Mouse (Mus musculus): ENCODE results near the gene Armc6.

The Armc6 gene

DNA sequence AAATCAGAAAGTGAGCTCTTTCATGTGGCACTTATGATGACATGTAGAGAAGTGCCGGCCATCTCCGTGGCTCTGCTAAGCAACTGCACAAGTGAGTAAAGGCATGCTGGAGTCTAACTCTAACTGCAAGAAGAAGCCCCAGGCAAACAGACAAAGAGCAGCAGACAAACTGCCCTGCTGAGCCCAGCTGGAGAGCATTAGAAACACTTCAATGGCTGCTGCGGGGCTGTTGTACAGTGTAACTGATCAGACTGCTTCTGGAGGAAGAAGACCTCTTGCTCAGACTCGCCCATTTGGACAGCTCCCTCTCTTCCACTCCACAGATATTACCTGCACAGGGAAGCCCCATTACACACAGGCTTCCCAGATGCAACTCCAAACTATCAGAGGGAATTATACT lies 6.3 kb downstream of the Armc6 start:
- DNase-seq: no peak

- DNase-seq: peak; percentile 75
Observed at GRCm38 (mm10) chr8:70223341-70223740, 10.9 kb downstream of the Armc6 start.

DNA sequence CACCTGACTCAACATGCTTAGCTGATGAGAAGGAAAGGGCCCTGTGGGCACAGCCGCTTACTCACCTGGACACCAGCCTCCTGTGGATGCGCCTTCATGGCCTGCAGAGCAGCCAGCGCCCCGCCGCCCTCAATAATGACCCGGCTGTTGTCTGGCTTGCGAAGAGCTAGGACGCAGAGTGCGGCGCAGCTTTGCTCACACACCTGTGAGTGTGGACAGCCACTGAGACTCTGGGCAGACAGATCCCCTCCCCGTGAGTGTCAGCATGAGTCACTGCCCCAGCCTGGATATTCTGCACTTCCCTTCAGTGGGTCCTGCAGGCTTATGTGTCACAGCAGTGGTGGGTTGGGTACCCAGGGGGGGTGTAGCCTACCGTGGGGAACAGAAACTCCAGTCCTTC lies 12.2 kb downstream of the Armc6 start:
- DNase-seq: no peak

DNA sequence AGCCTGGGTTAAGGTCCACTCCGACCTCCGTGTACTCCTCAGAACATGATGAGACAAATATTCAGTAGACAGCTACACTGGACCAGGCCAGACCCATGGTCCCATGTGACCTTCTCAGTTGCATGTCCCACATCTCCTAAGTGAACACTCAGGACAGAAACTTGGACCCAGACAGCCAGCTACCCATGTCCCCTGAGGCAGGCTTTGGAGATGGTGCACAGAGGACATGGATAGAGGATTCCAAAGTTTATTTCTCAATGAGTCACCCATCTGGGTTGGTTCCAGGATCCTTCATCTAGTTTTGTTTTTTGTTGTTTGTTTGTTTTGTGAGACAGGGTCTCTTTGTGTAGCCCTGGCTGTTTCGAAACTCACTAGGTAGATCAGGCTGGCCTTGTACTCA lies 13.4 kb downstream of the Armc6 start:
- no peak for DNase-seq

- no peak for DNase-seq
Observed at GRCm38 (mm10) chr8:70220236-70220840, 13.9 kb downstream of the Armc6 start.

DNA sequence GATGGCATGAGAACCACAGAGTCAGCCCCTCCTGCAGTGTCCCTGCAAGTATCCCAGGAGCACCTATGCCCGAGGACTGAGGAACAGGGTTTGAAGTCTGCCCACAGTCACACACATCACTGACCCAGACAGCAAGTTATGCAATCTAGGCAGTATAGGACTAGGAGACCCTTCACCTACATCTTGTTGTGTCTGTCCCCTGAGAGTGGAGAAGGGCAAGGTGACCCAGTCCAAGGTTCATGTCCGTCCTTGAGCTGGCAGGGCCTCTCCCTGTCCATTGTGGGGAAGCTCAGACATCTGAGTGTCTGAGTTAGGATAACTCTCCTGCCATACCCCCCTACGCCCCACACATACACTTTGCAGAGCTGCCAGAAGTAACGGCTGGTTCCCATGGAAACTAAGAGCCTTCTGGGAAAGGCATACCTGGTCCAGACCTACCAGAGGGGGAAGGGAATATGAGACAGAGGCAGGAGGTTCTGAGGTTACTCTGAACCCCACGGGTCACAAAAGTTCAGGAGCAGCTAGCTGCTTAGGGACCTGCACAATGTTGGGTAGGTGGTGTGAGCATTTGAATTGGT lies 15.1 kb downstream of the Armc6 start:
- no peak for DNase-seq

GRCm38 (mm10) chr8:70217441-70217840 lies 16.8 kb downstream of the Armc6 start:
- no peak for DNase-seq

DNA sequence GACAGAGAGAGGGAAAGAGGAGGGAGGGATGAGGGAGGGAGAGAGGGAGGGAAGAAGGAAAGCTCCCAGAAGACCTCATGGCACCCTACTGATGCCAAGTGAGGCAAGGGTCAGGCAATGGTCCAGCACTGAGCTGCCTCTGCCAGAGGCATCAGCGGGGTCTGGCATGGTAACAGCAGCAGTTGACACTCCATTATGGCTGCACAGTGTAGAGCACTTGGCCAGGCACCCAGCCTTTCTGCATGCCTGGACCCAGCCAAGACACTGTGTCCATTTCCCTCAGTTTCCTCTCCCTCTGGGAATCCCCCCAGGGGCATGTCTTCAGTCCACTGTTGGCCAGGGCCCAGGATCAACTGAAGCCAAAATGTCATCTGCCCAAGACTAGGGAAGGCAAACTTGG lies 17.7 kb downstream of the Armc6 start:
- DNase-seq: peak; percentile 91

DNA sequence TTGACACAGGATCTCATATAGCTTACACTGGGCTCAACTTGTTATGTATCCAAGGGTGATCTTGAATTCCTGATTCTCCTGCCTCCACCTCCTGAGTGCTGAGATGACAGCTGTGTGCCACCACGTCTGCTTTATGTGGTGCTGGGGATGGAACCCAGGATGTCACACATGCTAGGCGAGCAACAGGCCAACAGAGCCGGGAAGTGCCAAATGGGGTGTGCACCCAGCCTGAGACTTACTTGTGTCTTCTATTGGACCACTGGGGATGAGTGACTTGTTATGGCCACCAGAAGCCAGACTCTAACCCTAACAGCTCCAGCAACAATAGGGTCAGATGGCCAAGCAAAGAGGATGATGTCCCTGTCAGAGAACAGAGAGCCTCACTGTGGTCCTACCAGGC lies 18.1 kb downstream of the Armc6 start:
- DNase-seq: peak; percentile 69

- DNase-seq: no peak
Observed at GRCm38 (mm10) chr8:70215092-70215491, 19.2 kb downstream of the Armc6 start.

DNA sequence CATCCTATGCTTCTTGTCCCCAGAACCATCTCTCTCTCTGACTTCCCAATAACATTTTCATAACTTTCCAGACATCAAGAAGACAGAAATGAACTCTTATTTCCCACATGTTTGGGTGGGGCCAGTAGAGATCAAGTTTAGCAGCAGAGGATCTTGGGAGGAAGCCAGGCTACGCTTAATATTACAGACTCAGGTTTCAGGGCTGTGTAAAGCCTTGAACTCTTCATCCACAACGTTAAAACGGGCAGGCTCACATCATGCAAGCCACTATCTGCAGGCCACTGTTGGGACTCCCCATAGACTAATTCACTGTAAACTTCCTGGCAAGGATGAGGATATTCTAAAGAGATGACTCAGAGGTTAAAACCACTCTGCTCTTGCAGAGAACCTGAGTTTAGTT lies 19.9 kb downstream of the Armc6 start:
- DNase-seq: no peak

DNA sequence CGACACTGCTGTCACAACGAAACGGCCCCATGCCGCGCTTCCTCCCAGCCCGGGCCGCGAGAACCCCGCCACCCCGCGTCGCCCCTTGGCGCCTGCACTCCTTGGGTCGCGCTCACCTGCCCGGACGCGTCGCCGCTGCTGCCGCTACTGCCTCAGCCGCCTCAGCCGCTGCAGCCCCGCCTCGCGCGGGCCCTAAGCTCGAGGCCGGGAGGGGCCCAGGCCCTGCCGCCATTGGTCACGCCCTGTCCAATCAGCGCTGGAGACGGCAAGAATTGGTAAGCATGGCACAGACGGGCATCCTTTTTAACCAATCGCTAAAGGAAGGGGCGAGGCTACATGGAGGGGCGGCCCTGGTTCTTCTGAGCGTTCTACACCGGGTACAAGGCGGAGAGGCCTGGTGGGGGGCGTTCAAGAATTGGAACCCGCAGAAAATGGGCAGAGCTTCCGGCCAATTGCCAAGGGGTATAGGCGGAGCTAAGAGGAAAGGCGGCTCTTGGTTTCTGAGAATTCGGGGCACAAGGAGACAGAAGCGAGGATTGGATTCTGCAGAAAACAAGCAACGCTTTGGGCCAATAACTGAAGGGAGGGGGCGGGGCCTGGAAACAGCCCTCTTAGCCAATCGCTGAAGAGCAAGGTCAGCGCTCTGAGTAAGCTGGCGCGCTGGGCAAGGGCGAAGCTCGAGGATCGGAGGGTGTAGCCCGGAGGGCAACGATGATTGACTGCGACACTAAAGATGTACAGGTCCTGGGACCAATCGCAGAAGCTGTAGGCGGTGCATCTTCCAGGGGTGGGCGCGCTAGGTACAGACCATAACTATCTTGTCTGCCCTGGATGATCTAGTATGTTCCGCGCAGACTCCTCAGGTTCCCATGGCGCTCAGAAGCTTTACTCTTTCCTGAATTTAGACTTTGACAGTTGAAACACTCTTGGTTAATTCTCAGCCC lies 21.9 kb downstream of the Armc6 start, which contains the start of gene Slc25a42:
Gene Slc25a42 (minus strand): TSS at position 194 of the 944 bp plus-strand sequence.
- peak; percentile 100 for DNase-seq

DNA sequence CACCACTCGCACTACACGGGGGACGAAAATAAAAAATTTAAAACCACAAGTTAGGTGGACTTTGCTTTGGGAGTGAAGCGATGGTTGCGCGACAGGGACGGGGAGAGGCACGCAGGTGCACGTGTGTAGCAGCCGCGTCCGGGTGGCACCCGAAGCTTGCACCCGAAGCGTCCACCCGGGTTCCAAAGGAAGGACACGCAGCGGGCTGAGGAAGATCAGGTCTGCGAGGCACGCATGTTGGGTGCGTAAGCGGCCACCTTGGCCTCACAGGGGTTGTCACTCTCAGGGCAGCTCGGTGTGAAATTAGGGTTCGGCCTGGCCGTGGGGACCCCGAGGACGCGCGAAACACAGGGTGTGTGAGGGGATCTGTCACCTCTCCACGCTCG lies 22.5 kb downstream of the Armc6 start:
- peak; percentile 45 for DNase-seq

- DNase-seq: no peak
Observed at GRCm38 (mm10) chr8:70211275-70211674, 23.0 kb downstream of the Armc6 start.

- peak; percentile 76 for DNase-seq
Observed at GRCm38 (mm10) chr8:70210538-70210937, 23.7 kb downstream of the Armc6 start.

GRCm38 (mm10) chr8:70208130-70208529 lies 26.1 kb downstream of the Armc6 start:
- no peak for DNase-seq

DNA sequence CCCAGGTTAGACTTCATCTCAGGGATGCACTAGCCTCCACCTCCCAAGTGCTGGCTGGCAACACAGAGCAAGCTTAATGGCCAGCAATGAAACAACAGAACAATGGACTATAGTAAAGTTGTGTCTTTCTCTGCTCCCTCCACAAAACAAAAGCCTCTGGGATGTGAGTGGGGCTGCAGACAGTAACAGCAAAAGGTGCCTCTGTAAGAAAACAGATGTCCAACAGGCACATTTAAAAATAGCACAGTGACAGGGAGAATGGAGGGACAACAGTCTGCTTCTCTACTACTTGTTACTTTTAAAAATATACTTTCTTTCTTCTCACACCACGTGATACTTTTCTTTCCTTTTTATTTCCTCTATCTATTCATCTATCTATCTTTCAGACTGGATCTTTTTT lies 29.5 kb downstream of the Armc6 start:
- DNase-seq: no peak

DNA sequence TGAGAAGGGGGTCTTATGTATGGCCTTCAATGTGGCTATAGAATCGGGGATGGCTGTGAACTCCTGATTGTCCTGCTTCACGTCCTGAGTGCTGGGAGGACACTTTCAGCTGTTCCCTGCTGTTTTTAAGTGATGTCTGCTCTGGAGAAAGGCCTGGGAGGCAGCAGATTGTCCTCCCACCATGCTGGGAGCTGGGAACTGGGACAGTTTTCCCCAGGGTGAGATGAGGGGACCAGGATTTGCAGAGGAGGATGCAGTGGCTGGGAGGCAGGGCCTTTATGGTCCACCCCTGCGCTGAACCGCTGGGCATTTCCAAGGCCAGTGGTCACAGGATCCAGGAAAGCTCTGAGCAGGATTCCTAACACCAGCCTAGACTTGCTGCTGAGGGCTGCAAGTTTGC lies 31.2 kb downstream of the Armc6 start:
- DNase-seq: no peak

- no peak for DNase-seq
Observed at GRCm38 (mm10) chr8:70201417-70201816, 32.8 kb downstream of the Armc6 start.

DNA sequence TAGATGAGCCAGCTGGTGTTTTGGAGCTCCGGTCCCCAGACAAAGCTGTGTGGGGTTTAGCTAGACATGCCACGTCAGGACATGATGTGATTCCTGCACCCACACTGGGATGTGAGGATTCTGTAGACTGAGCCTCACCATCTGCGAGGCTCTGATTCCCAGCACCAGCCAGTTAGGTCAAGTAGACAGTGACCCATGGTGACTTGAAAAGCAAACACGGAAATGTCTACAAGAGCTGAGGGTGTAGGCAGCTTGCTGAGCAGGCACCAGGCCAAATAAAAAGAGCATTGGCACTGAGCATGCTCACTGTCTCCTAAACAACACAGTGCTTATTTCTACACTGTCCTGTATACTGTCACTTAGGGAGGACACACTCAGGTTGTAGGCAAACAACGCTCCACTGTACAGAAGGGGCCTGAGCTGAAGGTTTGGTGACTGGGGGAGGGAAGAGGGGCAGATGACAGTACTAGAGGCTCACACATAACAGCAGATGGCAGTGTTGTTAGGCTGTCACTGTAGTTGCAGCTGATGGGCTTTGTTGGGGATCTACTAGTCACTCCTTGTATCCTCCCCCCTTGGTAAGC lies 34.1 kb downstream of the Armc6 start:
- peak; percentile 81 for DNase-seq

GRCm38 (mm10) chr8:70197603-70198002 lies 36.7 kb downstream of the Armc6 start:
- DNase-seq: no peak

- DNase-seq: no peak
Observed at GRCm38 (mm10) chr8:70195762-70196161, 38.5 kb downstream of the Armc6 start.

- DNase-seq: peak; percentile 38
Observed at GRCm38 (mm10) chr8:70194191-70194590, 40.1 kb downstream of the Armc6 start.

DNA sequence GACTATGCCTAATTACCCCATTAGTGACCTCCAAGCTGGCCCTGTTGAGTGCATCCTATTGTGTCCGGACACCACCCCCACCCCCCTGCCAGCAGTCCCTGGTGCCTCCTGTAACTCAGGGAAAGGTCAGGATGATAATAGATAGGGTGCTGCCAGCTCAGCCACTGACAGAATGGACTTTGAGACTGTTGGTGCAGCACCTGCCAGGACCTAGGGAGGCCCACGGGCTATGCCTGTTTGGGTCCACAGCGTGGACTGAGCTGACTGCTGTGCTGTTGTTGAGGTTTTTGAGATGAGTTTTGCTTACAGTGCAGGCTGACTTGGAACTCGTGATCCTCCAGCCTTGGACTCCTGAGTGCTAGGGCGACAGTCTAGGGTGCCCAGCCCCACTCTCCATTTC lies 41.0 kb downstream of the Armc6 start:
- no peak for DNase-seq
